Mouse (Mus musculus) intestine, embryonic 16.5 days (tissue): Measurements from ENCODE around the gene Nme9. TPM values are rescaled to one million over a fixed set of nuclear protein-coding genes. Genes with fewer than 3 reads are reported as not detected.

Experiments used
- ATAC-seq: fragments of 200-750 bp; cut with Nextera tagmentation; 2 replicates; pipeline ENCODE4 v1.8.0; 2017; ENCODE audit warnings: moderate TSS enrichment, moderate library complexity
- H3K27ac ChIP-seq: fragments of 300-500 bp; sonication (generic); 2 replicates; pipeline ENCODE4 v1.5.1; 2014; ENCODE audit warnings: mild to moderate bottlenecking, low read length
- H3K27me3 ChIP-seq: fragments of 300-500 bp; sonication (generic); replicated peaks from 2 replicates; pipeline ENCODE4 v1.6.1; 2014; ENCODE audit warnings: low read length, control low read depth, mixed read lengths; ENCODE audit not compliant: control insufficient read depth, insufficient read depth
- H3K36me3 ChIP-seq: fragments of 300-500 bp; sonication (generic); 2 replicates; pipeline ENCODE4 v1.6.1; 2014; ENCODE audit warnings: low read length, control low read depth; ENCODE audit not compliant: control insufficient read depth, insufficient read depth
- H3K4me1 ChIP-seq: fragments of 300-500 bp; sonication (generic); 2 replicates; pipeline ENCODE4 v1.6.1; 2014; ENCODE audit warnings: low read length, control low read depth, mixed read lengths; ENCODE audit not compliant: control insufficient read depth, insufficient read depth
- H3K4me2 ChIP-seq: fragments of 300-500 bp; sonication (generic); 2 replicates; pipeline ENCODE4 v1.6.1; 2014; ENCODE audit warnings: low read depth, low read length, control low read depth
- H3K4me3 ChIP-seq: fragments of 300-500 bp; sonication (generic); 2 replicates; pipeline ENCODE4 v1.5.1; 2014; ENCODE audit warnings: mild to moderate bottlenecking, low read length
- H3K9ac ChIP-seq: fragments of 300-500 bp; sonication (generic); 2 replicates; pipeline ENCODE4 v1.6.1; 2014; ENCODE audit warnings: low read depth, low read length
- H3K9me3 ChIP-seq: fragments of 300-500 bp; sonication (generic); 2 replicates; pipeline ENCODE4 v1.6.1; 2016; ENCODE audit warnings: low read length, control low read depth; ENCODE audit not compliant: control insufficient read depth
- WGBS: fragments of 180-500 bp; shearing (Covaris S2); extraction: QIAGEN DNeasy Blood & Tissue Kit; methylation state at CpG from one replicate; pipeline ENCODE4 v1.1.7; 2014; 5-methylcytosine and 5-hydroxymethylcytosine counted together
- polyA plus RNA-seq: library from polyadenylated mRNA; unstranded; fragments of >200 nt; fragmentation: Nextera tagmentation; extraction: Ambion mirVana; gene quantifications from 2 replicates; pipeline ENCODE4 v1.2.1, GENCODE M21; 2015

Gene Nme9
- polyA plus RNA-seq, 1 experiment from 2014 or later: 0.73 TPM

- H3K27ac ChIP-seq: no peak overlapping the region
- H3K36me3 ChIP-seq: 0 out of 2 replicates have a peak, but pooled peaks cover 2% of the 10 kb centered on the region
- no peak overlapping the region for H3K4me3 ChIP-seq
- no peaks in the 10 kb centered on the region for H3K4me1 ChIP-seq
- H3K4me2 ChIP-seq: no peak overlapping the region
- no peak for ATAC-seq
- no peak overlapping the region for H3K9ac ChIP-seq
- H3K27me3 ChIP-seq: no peaks in the 10 kb centered on the region
- H3K9me3 ChIP-seq: no peaks in the 10 kb centered on the region
- WGBS: 93% methylated on average over 8 of the region's 8 CpGs
Observed at GRCm38 (mm10) chr9:99487126-99487695, 35.9 kb downstream of the Nme9 start.

GRCm38 (mm10) chr9:99487841-99488240 is 36.6 kb downstream of the Nme9 start:
- Histone ChIP-seq H3K9ac (no peak overlapping the region), H3K27me3 (no peaks in the 10 kb centered on the region), H3K27ac (no peak overlapping the region), H3K4me2 (no peak overlapping the region), H3K9me3 (no peaks in the 10 kb centered on the region), H3K36me3 (0 out of 2 replicates have a peak, but pooled peaks cover 2% of the 10 kb centered on the region), H3K4me3 (no peak overlapping the region), H3K4me1 (no peaks in the 10 kb centered on the region)
- 84% methylated on average over 3 of the region's 3 CpGs for WGBS
- no peak for ATAC-seq

GRCm38 (mm10) chr9:99491050-99491449 is 39.8 kb downstream of the Nme9 start:
- no peaks in the 10 kb centered on the region for H3K9me3 ChIP-seq
- 94% methylated on average over 4 of the region's 4 CpGs for WGBS
- H3K36me3 ChIP-seq: 0 out of 2 replicates have a peak, but pooled peaks cover 6% of the 10 kb centered on the region
- ATAC-seq: no peak
- no peaks in the 10 kb centered on the region for H3K4me1 ChIP-seq
- no peak overlapping the region for H3K27ac ChIP-seq
- no peak overlapping the region for H3K4me3 ChIP-seq
- H3K27me3 ChIP-seq: no peaks in the 10 kb centered on the region
- H3K4me2 ChIP-seq: no peak overlapping the region
- H3K9ac ChIP-seq: no peak overlapping the region

- H3K36me3 ChIP-seq: 0 out of 2 replicates have a peak, but pooled peaks cover 7% of the 10 kb centered on the region
- WGBS: 84% methylated on average over 10 of the region's 10 CpGs
- no peak for ATAC-seq
Observed at GRCm38 (mm10) chr9:99492634-99493200, 41.4 kb downstream of the Nme9 start.

GRCm38 (mm10) chr9:99499336-99499735 is 48.1 kb downstream of the Nme9 start:
- WGBS: 91% methylated on average over 4 of the region's 4 CpGs
- no peak overlapping the region for H3K4me2 ChIP-seq
- no peak for ATAC-seq
- H3K4me1 ChIP-seq: no peaks in the 10 kb centered on the region
- no peak overlapping the region for H3K4me3 ChIP-seq
- 0 out of 2 replicates have a peak, but pooled peaks cover 5% of the 10 kb centered on the region for H3K36me3 ChIP-seq
- no peaks in the 10 kb centered on the region for H3K9me3 ChIP-seq
- no peaks in the 10 kb centered on the region for H3K27me3 ChIP-seq
- H3K9ac ChIP-seq: no peak overlapping the region
- no peak overlapping the region for H3K27ac ChIP-seq

More at GRCm38 (mm10) chr9:99492634-99493200, 41.4 kb downstream of the Nme9 start:
- Histone ChIP-seq H3K27ac (no peak overlapping the region), H3K9ac (no peak overlapping the region), H3K4me1 (no peaks in the 10 kb centered on the region), H3K4me2 (no peak overlapping the region), H3K27me3 (no peaks in the 10 kb centered on the region), H3K9me3 (no peaks in the 10 kb centered on the region), H3K4me3 (no peak overlapping the region)

- no peaks in the 10 kb centered on the region for H3K36me3 ChIP-seq
- H3K9me3 ChIP-seq: no peaks in the 10 kb centered on the region
- no peaks in the 10 kb centered on the region for H3K27me3 ChIP-seq
- H3K4me1 ChIP-seq: no peaks in the 10 kb centered on the region; the same call in 1 of the 2 replicates
- H3K9ac ChIP-seq: no peak overlapping the region
- no peak overlapping the region for H3K4me2 ChIP-seq
- no peak overlapping the region for H3K27ac ChIP-seq
- 37% methylated on average over 7 of the region's 7 CpGs for WGBS
- no peak overlapping the region for H3K4me3 ChIP-seq
- ATAC-seq: peak; percentile 92
Observed at GRCm38 (mm10) chr9:99505875-99506274, 54.6 kb downstream of the Nme9 start.

Other genes starting within 250 kb of the Nme9 start
- gene Faiml, start 214.2 kb upstream of the Nme9 start, polyA plus RNA-seq: not detected in 2 replicates
- 20.2 and 20.6 TPM in 2 replicates for gene Cep70, start 208.1 kb upstream of the Nme9 start, polyA plus RNA-seq
- gene Esyt3, start 92.9 kb upstream of the Nme9 start, polyA plus RNA-seq: 0.38 and 0.40 TPM in 2 replicates
- 6.8 and 6.9 TPM in 2 replicates for gene Mras, start 14.1 kb upstream of the Nme9 start, polyA plus RNA-seq
- 25.5 and 28.1 TPM in 2 replicates for gene Armc8, start 117.4 kb downstream of the Nme9 start, polyA plus RNA-seq
- gene Dbr1, start 124.3 kb downstream of the Nme9 start, polyA plus RNA-seq: 23.4 and 27.8 TPM in 2 replicates
- gene A4gnt, start 161.0 kb downstream of the Nme9 start, polyA plus RNA-seq: 1.2 and 1.6 TPM in 2 replicates
- 9.9 and 11.2 TPM in 2 replicates for gene Dzip1l, start 178.0 kb downstream of the Nme9 start, polyA plus RNA-seq